Mouse (Mus musculus) limb, embryonic 13.5 days (tissue): ENCODE results near the gene Dbnl. TPM values are rescaled to one million over a fixed set of nuclear protein-coding genes. Genes with fewer than 3 reads are reported as not detected.
"Not testable (repeated sequence)": the region's sequence is repeated elsewhere in the genome, so short reads cannot be mapped to it uniquely, and the experiment has no call there.

Experiments
- ATAC-seq: fragments of 200-750 bp; cut with Nextera tagmentation; 2 replicates; pipeline ENCODE4 v1.8.0; 2017; ENCODE audit warnings: low read depth, moderate number of reproducible peaks, moderate TSS enrichment; ENCODE audit not compliant: low FRiP score
- H3K27ac ChIP-seq: fragments of 300-500 bp; sonication (generic); 2 replicates; pipeline ENCODE4 v1.5.1; 2015; ENCODE audit warnings: inconsistent platforms, mild to moderate bottlenecking, moderate library complexity
- H3K27me3 ChIP-seq: fragments of 300-500 bp; sonication (generic); 2 replicates; pipeline ENCODE4 v1.6.1; 2015; ENCODE audit warnings: mild to moderate bottlenecking, inconsistent platforms
- H3K36me3 ChIP-seq: fragments of 300-500 bp; sonication (generic); 2 replicates; pipeline ENCODE4 v1.6.1; 2015; ENCODE audit warnings: inconsistent platforms, mild to moderate bottlenecking, moderate library complexity
- H3K4me1 ChIP-seq: fragments of 300-500 bp; sonication (generic); 2 replicates; pipeline ENCODE4 v1.6.1; 2015; ENCODE audit warnings: inconsistent platforms
- H3K4me2 ChIP-seq: fragments of 300-500 bp; sonication (generic); replicated peaks from 2 replicates; pipeline ENCODE4 v1.6.1; 2015; ENCODE audit warnings: inconsistent platforms, mild to moderate bottlenecking, moderate library complexity
- H3K4me3 ChIP-seq: fragments of 300-500 bp; sonication (generic); 2 replicates; pipeline ENCODE4 v1.5.1; 2015; ENCODE audit warnings: moderate library complexity, mild to moderate bottlenecking, inconsistent platforms
- H3K9ac ChIP-seq: fragments of 300-500 bp; sonication (generic); 2 replicates; pipeline ENCODE4 v1.6.1; 2015; ENCODE audit warnings: mild to moderate bottlenecking, inconsistent platforms
- H3K9me3 ChIP-seq: fragments of 300-500 bp; sonication (generic); 2 replicates; pipeline ENCODE4 v1.6.1; 2016; ENCODE audit warnings: inconsistent platforms
- WGBS: fragments of 180-500 bp; shearing (Covaris S2); methylation state at CpG from one replicate; pipeline ENCODE4 v1.1.7; 2015; 5-methylcytosine and 5-hydroxymethylcytosine counted together
- polyA plus RNA-seq: library from polyadenylated mRNA; unstranded; fragments of >200 nt; fragmentation: Nextera tagmentation; extraction: Ambion mirVana; gene quantifications from 2 replicates; pipeline ENCODE4 v1.2.1, GENCODE M21; 2015

The Dbnl gene
- polyA plus RNA-seq, 1 experiment from 2014 or later, result 126 TPM

DNA sequence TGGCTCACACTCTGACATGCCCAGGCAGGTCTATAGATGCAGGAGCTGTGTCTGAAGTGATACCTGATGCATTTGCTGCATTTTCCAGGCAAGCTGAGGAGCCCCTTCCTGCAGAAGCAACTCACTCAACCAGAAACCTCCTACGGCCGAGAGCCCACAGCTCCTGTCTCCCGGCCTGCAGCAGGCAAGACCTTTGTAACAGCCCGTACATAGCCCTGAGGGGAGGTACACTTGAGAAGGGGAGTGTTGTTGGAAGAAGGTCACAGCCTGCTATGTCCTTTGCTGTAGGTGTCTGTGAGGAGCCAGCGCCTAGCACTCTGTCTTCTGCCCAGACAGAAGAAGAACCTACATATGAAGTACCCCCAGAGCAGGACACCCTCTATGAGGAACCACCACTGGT lies 9.6 kb downstream of the Dbnl start:
- Histone ChIP-seq H3K4me1 (peaks cover 14% of the 10 kb centered on the region), H3K9ac (no peak overlapping the region), H3K4me2 (no peak overlapping the region), H3K9me3 (no peaks in the 10 kb centered on the region), H3K27ac (no peak overlapping the region), H3K4me3 (no peak overlapping the region), H3K36me3 (peaks cover 83% of the 10 kb centered on the region), H3K27me3 (no peaks in the 10 kb centered on the region)
- 86% methylated on average over 5 of the region's 5 CpGs for WGBS
- ATAC-seq, result no peak

DNA sequence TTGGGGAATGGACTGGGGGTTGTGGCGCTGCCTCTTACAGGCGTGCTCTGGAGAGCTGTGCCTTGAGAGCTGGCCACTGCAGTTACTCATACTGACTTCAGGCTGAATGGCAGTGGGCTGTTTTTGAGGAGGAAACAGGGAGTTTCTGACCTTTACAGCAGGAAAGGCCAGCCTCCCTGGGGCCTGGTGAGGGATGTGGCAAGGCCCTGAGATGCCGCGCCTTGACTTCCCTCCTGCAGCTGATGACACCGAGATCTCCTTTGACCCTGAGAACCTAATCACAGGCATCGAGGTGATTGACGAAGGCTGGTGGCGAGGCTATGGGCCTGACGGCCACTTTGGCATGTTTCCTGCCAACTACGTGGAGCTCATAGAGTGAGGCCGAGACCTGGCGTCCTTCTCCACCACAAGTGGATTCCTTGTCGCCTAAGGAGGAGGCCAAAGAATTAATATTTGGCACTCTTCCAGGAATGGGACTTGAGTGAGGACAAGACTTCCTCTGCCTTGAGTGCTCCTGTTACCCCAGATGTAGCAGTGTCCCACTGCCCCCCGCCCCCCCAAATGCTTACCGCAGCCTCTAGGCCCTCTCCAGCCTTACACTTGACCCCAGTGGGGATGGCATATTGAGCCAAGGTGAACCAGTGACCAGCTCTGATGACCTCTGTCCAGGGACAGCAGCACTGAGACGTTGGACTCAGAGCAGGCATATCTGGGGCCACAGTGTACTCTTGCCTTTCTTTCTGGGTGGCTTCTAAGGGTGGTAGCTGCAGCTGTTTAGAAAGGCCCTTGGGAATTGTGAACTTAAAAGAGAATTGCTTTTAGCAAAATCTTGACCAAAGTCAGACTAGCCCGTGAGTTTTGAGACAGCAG lies 11.6 kb downstream of the Dbnl start:
- H3K4me3 ChIP-seq, result no peak overlapping the region
- ATAC-seq, result no peak
- H3K9ac ChIP-seq, result no peak overlapping the region
- WGBS, result 85% methylated on average over 17 of the region's 17 CpGs
- H3K27me3 ChIP-seq, result no peaks in the 10 kb centered on the region
- peaks cover 29% of the 10 kb centered on the region for H3K4me1 ChIP-seq
- no peak overlapping the region for H3K27ac ChIP-seq
- H3K4me2 ChIP-seq, result no peak overlapping the region
- peaks cover 66% of the 10 kb centered on the region for H3K36me3 ChIP-seq
- no peaks in the 10 kb centered on the region for H3K9me3 ChIP-seq

DNA sequence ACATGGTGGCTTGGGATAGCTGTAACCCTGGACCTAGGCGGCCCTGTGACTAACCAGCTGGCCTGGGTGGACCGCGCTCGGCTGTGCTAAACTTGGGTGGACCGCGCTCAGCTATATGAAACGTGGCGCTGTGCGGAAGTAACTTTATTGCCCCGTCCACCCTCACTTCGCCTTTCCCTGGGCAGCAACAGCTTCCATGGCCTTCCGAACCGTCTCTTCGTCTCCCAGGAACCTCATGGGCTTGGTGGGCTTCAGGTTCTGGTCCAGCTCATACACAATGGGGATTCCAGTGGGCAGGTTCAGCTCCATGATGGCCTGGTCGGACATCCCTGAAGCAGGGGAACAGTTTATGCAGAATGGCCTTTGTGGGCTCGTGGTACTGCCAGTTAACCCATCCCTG lies 13.2 kb downstream of the Dbnl start:
- H3K36me3 ChIP-seq, result peaks cover 50% of the 10 kb centered on the region
- peaks cover 29% of the 10 kb centered on the region for H3K4me1 ChIP-seq
- no peaks in the 10 kb centered on the region for H3K9me3 ChIP-seq
- 0 out of 2 replicates have a peak overlapping the region, but pooled peaks have one; percentile 6 for H3K9ac ChIP-seq
- H3K27ac ChIP-seq, result no peak overlapping the region
- 94% methylated on average over 16 of the region's 16 CpGs for WGBS
- H3K4me3 ChIP-seq, result no peak overlapping the region
- H3K4me2 ChIP-seq, result 0 out of 2 replicates have a peak overlapping the region, but pooled peaks have one; percentile 7
- ATAC-seq, result no peak
- H3K27me3 ChIP-seq, result no peaks in the 10 kb centered on the region

DNA sequence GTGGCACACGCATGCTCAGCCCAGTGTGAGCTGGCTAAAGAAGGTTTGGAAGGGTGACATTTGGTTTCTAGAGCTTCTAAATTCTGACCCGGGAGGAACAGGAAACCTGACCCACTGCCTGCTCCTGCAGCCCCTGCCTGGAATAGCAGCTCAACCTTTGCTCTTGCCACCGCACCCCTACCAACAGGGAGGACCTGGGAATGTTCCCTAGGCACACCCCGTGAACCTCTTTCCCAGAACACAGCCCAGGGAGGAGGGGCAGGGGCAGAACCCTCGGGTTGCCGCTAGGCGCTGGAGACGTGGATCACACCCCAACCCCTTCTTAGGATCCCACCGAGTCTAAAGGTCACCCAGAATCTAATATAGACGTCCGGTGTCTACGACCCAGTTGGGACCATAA lies 13.7 kb downstream of the Dbnl start:
- 63% methylated on average over 12 of the region's 12 CpGs for WGBS
- peaks cover 45% of the 10 kb centered on the region for H3K36me3 ChIP-seq
- 0 out of 2 replicates have a peak, but pooled peaks have one; percentile 5 for ATAC-seq
- H3K27ac ChIP-seq, result no peak overlapping the region
- no peaks in the 10 kb centered on the region for H3K27me3 ChIP-seq
- H3K4me2 ChIP-seq, result 0 out of 2 replicates have a peak overlapping the region, but pooled peaks have one; percentile 7
- 0 out of 2 replicates have a peak overlapping the region, but pooled peaks have one; percentile 6 for H3K9ac ChIP-seq
- no peak overlapping the region for H3K4me3 ChIP-seq
- H3K9me3 ChIP-seq, result no peaks in the 10 kb centered on the region
- H3K4me1 ChIP-seq, result peaks cover 29% of the 10 kb centered on the region

DNA sequence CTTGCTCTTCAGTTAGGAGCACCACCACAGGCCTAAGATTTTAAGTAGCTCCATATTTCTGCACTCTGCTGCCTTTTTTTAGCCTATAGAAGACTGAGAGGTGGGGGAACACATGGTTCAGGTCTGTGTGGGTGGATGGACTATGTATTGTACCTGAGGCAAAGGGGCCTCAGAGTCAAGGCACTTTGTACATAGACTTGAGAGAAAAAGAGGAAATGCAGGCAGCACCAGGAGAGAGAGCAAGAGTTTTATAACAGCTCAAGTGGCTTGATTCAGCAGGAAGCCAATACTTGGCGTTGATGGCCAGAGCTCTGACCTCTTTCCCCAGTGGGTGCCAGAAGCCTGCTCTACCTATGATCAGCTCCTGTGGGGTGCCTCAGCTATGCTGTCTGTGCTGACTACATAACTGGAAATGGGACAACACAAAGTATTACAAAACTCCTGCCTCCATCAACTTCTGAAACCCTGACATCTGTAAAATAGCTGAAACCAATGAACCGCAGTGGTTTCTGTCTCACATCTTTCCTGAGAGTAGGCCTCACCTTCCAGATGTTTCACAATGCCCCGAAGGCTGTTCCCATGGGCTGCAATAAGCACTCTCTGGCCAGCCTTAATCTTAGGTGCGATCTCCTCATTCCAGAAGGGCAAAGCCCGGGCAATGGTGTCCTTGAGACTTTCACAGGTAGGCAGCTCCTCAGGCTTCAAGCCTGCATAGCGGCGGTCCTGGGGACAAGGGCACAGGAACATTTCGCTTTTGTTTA lies 14.3 kb downstream of the Dbnl start:
- Histone ChIP-seq H3K9me3 (no peaks in the 10 kb centered on the region), H3K27ac (no peak overlapping the region), H3K4me3 (peak overlapping the region; percentile 21), H3K4me2 (peak overlapping the region; percentile 46), H3K36me3 (peaks cover 38% of the 10 kb centered on the region), H3K27me3 (no peaks in the 10 kb centered on the region), H3K9ac (peak overlapping the region; percentile 40; the same call in 1 of the 2 replicates), H3K4me1 (peaks cover 29% of the 10 kb centered on the region)
- 63% methylated on average over 8 of the region's 8 CpGs for WGBS
- ATAC-seq, result no peak

DNA sequence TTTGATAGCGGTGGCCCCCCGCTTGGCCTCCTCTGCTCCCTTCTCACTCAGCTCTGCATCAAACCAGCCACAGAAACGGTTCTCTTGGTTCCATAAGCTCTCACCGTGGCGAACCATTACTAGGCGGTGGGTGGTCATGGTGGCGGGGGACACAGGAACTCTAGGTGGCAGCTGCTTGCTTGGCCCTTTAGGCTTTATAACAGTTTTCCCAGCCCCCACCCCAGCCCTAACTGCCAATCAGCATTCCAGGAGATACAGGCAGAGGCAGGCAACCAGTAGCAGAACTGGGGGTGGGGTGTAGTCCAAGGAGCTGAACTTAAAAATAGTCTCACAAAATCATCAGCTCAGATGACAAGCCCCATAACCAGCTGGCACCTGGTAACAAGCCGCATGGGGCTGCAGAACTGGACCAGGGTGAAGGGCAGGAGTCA lies 15.3 kb downstream of the Dbnl start, which contains the start of gene Pgam2:
TSS of gene Pgam2 (minus strand) at position 183 of the 431 bp plus-strand sequence.
- whole genome bisulfite sequencing, result 31% methylated on average over 8 of the region's 8 CpGs
- Histone ChIP-seq H3K27me3 (no peaks in the 10 kb centered on the region), H3K4me1 (peaks cover 29% of the 10 kb centered on the region), H3K4me3 (peak within 1 kb of the TSS; percentile 21), H3K27ac (no peak within 1 kb of the TSS), H3K36me3 (peaks cover 31% of the 10 kb centered on the region), H3K4me2 (peak within 1 kb of the TSS; percentile 46), H3K9me3 (no peaks in the 10 kb centered on the region), H3K9ac (peak within 1 kb of the TSS; percentile 45)
- ATAC-seq, result peak; percentile 74

DNA sequence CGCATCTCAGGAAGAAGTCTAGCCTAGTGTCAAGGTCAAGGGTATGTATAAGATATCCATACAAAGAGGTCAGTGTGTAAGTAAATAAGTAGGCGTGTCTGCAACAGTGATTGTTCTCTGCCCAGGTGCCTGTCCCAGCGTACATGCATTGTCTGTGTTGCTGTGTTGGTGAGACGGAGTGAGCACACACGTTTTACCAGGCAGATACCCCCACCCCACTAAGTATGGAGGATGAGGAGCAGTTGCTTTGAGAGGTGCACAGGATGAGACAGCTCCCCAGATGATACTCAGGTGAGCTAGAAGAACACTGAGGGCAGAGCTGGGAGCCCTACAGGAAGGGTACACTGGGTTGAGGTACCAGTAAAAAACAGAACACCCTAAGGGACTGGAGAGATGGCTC lies 15.9 kb downstream of the Dbnl start:
- no peaks in the 10 kb centered on the region for H3K9me3 ChIP-seq
- WGBS, result 77% methylated on average over 5 of the region's 5 CpGs
- H3K9ac ChIP-seq, result no peak overlapping the region
- no peaks in the 10 kb centered on the region for H3K27me3 ChIP-seq
- H3K4me2 ChIP-seq, result no peak overlapping the region
- no peak overlapping the region for H3K4me3 ChIP-seq
- H3K4me1 ChIP-seq, result peaks cover 29% of the 10 kb centered on the region
- no peak for ATAC-seq
- no peak overlapping the region for H3K27ac ChIP-seq
- peaks cover 25% of the 10 kb centered on the region for H3K36me3 ChIP-seq

DNA sequence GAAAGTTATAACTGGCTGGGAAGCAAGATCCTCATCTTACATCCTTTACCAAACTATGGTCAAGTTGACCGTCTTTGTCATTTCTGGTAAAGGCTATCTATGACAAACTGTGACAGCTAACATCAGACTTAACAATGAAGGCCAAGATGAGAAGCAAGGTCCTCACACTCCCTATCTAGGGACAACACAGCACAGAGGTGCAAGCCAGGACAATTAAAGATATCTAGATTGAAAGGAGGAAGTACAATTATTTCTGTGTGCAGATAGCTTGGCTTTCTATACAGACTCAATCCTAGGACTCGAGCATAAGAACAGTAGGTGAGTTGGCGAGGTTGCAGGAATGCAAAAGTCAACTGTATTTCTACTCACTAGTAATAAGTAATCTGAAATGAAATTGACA lies 17.4 kb downstream of the Dbnl start:
- Histone ChIP-seq H3K4me2 (no peak overlapping the region), H3K4me3 (no peak overlapping the region), H3K4me1 (peaks cover 29% of the 10 kb centered on the region), H3K27me3 (no peaks in the 10 kb centered on the region), H3K27ac (no peak overlapping the region), H3K9me3 (no peaks in the 10 kb centered on the region), H3K9ac (no peak overlapping the region), H3K36me3 (peaks cover 9% of the 10 kb centered on the region)
- 86% methylated on average over 3 of the region's 3 CpGs for whole genome bisulfite sequencing
- ATAC-seq, result no peak

DNA sequence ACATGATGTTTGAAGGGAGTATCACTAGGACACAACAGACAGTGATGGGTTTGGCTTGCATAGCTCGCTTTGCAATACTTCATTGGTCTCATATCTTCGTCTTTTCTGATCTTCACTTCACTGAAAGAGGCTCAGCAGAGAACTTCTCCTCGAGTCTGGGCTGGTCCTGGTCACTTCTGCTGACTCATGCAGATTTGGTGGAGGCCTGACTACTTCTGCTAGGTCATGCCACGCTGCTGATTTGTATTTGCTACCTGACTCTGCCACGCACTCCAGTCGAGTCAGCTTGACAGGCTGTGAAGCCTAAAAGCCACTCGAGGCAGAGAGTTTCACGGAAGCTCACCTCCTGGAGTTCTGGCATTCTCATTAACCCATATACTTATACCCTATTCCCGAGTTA lies 19.7 kb downstream of the Dbnl start:
- H3K27ac ChIP-seq, result no peak overlapping the region
- no peaks in the 10 kb centered on the region for H3K9me3 ChIP-seq
- peaks cover 14% of the 10 kb centered on the region for H3K4me1 ChIP-seq
- 85% methylated on average over 9 of the region's 9 CpGs for WGBS
- no peak overlapping the region for H3K9ac ChIP-seq
- no peaks in the 10 kb centered on the region for H3K36me3 ChIP-seq
- no peaks in the 10 kb centered on the region for H3K27me3 ChIP-seq
- ATAC-seq, result no peak
- no peak overlapping the region for H3K4me2 ChIP-seq
- H3K4me3 ChIP-seq, result no peak overlapping the region

DNA sequence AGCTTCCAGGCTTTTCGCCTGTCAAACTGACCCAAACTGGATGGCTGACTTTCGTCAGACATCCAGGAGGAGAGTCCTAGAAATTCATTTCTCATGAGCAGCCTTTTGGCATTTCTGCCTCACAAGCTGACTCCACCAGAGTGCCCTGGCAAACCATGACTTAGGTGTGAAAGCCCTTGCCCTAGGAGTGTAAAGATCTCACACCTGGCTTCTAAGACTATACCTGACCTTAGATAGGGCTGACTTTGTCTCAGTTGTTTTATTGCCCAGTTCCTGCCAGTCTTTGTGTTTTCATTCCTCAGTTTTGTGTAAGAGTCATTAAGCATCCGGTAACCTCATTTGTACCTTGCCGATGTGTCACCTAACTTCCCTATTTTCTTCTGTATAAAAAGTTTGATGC lies 21.2 kb downstream of the Dbnl start:
- 83% methylated on average over 4 of the region's 4 CpGs for WGBS
- not testable (repeated sequence) for H3K4me3 ChIP-seq, H3K27me3 ChIP-seq, H3K27ac ChIP-seq, H3K9ac ChIP-seq, H3K36me3 ChIP-seq, H3K4me2 ChIP-seq, H3K4me1 ChIP-seq, H3K9me3 ChIP-seq, ATAC-seq

DNA sequence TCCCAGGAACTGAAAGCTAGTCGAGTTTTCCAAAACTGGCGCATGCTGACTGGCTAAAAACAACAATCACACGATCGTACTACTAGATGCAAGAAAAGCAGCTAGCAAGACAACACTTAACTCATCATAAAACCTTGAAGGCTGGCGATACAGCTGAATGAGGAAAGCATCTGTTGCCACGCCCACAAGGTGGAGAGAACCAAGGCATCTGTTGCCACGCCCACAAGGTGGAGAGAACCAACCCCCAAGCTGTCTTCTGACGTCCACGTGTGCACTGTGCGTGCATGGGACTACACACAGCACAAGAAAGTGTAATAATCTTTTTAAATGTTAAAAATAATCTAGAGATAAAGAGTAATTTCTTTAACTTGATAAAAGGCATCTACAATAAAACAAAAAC lies 25.1 kb downstream of the Dbnl start:
- H3K27me3 ChIP-seq, result no peaks in the 10 kb centered on the region
- H3K4me1 ChIP-seq, result no peaks in the 10 kb centered on the region
- no peak for ATAC-seq
- H3K9me3 ChIP-seq, result no peaks in the 10 kb centered on the region; the same call in 1 of the 2 replicates
- 76% methylated on average over 10 of the region's 10 CpGs for WGBS
- H3K4me3 ChIP-seq, result no peak overlapping the region
- H3K4me2 ChIP-seq, result no peak overlapping the region
- no peaks in the 10 kb centered on the region for H3K36me3 ChIP-seq
- no peak overlapping the region for H3K9ac ChIP-seq
- H3K27ac ChIP-seq, result no peak overlapping the region

DNA sequence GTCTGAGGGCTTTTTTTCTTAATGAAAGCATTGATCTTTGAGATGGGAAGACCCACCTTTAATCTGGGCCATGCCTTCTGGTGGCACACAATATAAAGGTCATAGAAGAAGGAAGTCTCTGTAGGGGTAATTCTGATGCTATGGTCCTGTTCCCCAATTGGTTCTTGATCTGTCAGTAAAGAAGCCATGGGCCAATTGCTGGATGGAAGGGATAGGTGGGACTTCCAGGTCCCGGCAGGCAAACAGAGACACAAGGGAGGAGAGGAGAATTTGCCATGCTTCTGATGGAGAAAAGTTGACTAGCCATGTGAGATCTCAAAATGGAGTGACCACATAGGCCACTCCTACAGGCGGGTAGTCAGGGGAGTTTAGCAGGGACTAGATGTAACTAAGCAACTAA lies 30.9 kb downstream of the Dbnl start:
- Histone ChIP-seq H3K27ac (no peak overlapping the region), H3K4me2 (no peak overlapping the region), H3K9ac (no peak overlapping the region), H3K4me3 (no peak overlapping the region), H3K9me3 (no peaks in the 10 kb centered on the region; the same call in 1 of the 2 replicates), H3K36me3 (no peaks in the 10 kb centered on the region), H3K4me1 (no peaks in the 10 kb centered on the region), H3K27me3 (no peaks in the 10 kb centered on the region)
- WGBS, result 67% methylated on average over 2 of the region's 2 CpGs
- no peak for ATAC-seq
